Mouse (Mus musculus) cortical plate, adult 2 months (tissue): ENCODE results near the gene Erfe. TPM values are rescaled to one million over a fixed set of nuclear protein-coding genes. Genes with fewer than 3 reads are reported as not detected.

Experiments used
- H3K27ac ChIP-seq: fragments of 200-500 bp; 2 replicates; pipeline ENCODE4 v1.5.1; 2012; ENCODE audit warnings: low read length, control low read depth, inconsistent platforms; ENCODE audit not compliant: insufficient read depth
- H3K4me1 ChIP-seq: fragments of 200-500 bp; 2 replicates; pipeline ENCODE4 v1.6.1; 2011; ENCODE audit warnings: low read length; ENCODE audit not compliant: control insufficient read depth, insufficient read depth
- H3K4me3 ChIP-seq: fragments of 200-500 bp; 2 replicates; pipeline ENCODE4 v1.5.1; 2011; ENCODE audit warnings: mild to moderate bottlenecking, low read length, control low read depth; ENCODE audit not compliant: insufficient read depth
- CTCF ChIP-seq: fragments of 200-500 bp; IDR thresholded peaks from 2 replicates; pipeline ENCODE4 v1.5.1; 2011; ENCODE audit warnings: mild to moderate bottlenecking, control low read depth, low read length; ENCODE audit not compliant: insufficient read depth; ENCODE audit errors: extremely low read depth
- POLR2A ChIP-seq: fragments of 200-500 bp; IDR thresholded peaks from 2 replicates; pipeline ENCODE4 v1.6.1; 2011; ENCODE audit warnings: mild to moderate bottlenecking, low read length, control low read depth; ENCODE audit not compliant: insufficient read depth; ENCODE audit errors: extremely low read depth
- polyA plus RNA-seq: library from polyadenylated mRNA; depleted of rRNA; stranded (reverse); fragments of >200 nt; gene quantifications from 2 replicates; pipeline ENCODE4 v1.2.3, GENCODE M21; 2012; rRNA removed

The Erfe gene
- polyA plus RNA-seq, 1 experiment: 0.90 TPM

- no peaks in the 10 kb centered on the region for H3K4me1 ChIP-seq
- TF ChIP-seq POLR2A: no peak
- TF ChIP-seq CTCF: no peak
- no peak overlapping the region for H3K27ac ChIP-seq
- no peak overlapping the region for H3K4me3 ChIP-seq
Observed at GRCm38 (mm10) chr1:91419862-91420600, 53.8 kb downstream of the Erfe start.

DNA sequence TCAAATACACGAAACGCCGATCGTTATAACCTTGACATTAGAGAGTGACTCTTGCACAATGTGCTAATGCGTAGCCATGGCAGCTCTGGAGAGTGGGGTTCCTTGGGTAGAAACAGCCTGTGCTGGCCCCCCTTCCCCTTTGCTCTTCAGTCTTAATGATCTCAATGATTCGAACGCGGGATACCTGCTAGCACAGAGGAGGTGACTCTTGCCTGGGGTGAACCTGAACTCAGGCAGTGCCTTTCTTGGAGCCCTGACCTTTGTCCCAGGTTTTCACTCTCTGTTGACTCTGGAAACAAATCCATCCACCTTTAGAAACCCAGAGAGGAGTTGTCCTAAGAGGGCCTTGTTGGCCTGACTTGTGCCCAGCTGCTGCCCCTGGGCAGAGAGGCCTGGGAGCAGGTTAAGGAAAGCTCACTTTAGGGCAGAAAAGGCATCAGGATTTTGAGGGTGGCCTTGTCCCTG is 54.4 kb downstream of the Erfe start:
- no peak overlapping the region for H3K4me3 ChIP-seq
- no peaks in the 10 kb centered on the region for H3K4me1 ChIP-seq
- H3K27ac ChIP-seq: no peak overlapping the region
- TF ChIP-seq CTCF (no peak), POLR2A (no peak)

Other genes starting within 250 kb of the Erfe start
- 0.04 TPM in 1 of 2 replicates, not detected in the other for gene Rbm44, start 221.3 kb upstream of the Erfe start, polyA plus RNA-seq
- gene Ramp1, start 186.6 kb upstream of the Erfe start, polyA plus RNA-seq: 76.5 and 76.6 TPM in 2 replicates
- 60.0 and 65.7 TPM in 2 replicates for gene Ube2f, start 116.1 kb upstream of the Erfe start, polyA plus RNA-seq
- gene Scly, start 68.1 kb upstream of the Erfe start, polyA plus RNA-seq: 18.4 and 20.6 TPM in 2 replicates
- gene Espnl, start 44.4 kb upstream of the Erfe start, polyA plus RNA-seq: 0.19 and 0.26 TPM in 2 replicates
- 0.11 and 0.21 TPM in 2 replicates for gene Klhl30, start 15.4 kb upstream of the Erfe start, polyA plus RNA-seq
- gene Ilkap, start 32.4 kb downstream of the Erfe start, polyA plus RNA-seq: 84.0 and 90.3 TPM in 2 replicates
- 20.1 and 22.3 TPM in 2 replicates for gene Hes6, start 47.6 kb downstream of the Erfe start, polyA plus RNA-seq
- gene Per2, start 92.9 kb downstream of the Erfe start, polyA plus RNA-seq: 21.6 and 24.3 TPM in 2 replicates
- gene Traf3ip1, start 128.2 kb downstream of the Erfe start, polyA plus RNA-seq: 18.2 and 20.0 TPM in 2 replicates
- 20.7 and 22.2 TPM in 2 replicates for gene Asb1, start 174.1 kb downstream of the Erfe start, polyA plus RNA-seq